Mouse (Mus musculus) C2C12 (cell line): ENCODE data around the gene Hecw2. TPM values are rescaled to one million over a fixed set of nuclear protein-coding genes. Genes with fewer than 3 reads are reported as not detected.

ENCODE experiments used
- H3K27me3 ChIP-seq: one replicate; pipeline ENCODE4 v1.6.1; 2011; ENCODE audit not compliant: control insufficient read depth, insufficient read depth, insufficient read length
- H3K36me3 ChIP-seq: one replicate; pipeline ENCODE4 v1.6.1; 2011; ENCODE audit not compliant: control insufficient read depth, insufficient read depth
- H3K4me3 ChIP-seq: one replicate; pipeline ENCODE4 v1.5.1; 2011; ENCODE audit warnings: mild to moderate bottlenecking, control low read depth; ENCODE audit not compliant: poor library complexity, insufficient read depth, severe bottlenecking
- H3K79me2 ChIP-seq: one replicate; pipeline ENCODE4 v1.6.1; 2011; ENCODE audit not compliant: control insufficient read depth, insufficient read depth
- H3K79me3 ChIP-seq: one replicate; pipeline ENCODE4 v1.6.1; 2011; ENCODE audit warnings: low read depth, control low read depth
- H3ac ChIP-seq: one replicate; pipeline ENCODE3; 2011; ENCODE audit warnings: low read depth; ENCODE audit not compliant: control insufficient read depth, insufficient read length
- CEBPB ChIP-seq: IDR thresholded peaks from one replicate; pipeline ENCODE4 v1.6.1; 2011; ENCODE audit warnings: low read depth, mild to moderate bottlenecking, control low read depth, moderate library complexity
- CTCF ChIP-seq: IDR thresholded peaks from one replicate; pipeline ENCODE4 v1.5.1; 2011; ENCODE audit not compliant: control insufficient read depth, insufficient read depth, insufficient read length
- FOSL1 ChIP-seq: IDR thresholded peaks from one replicate; pipeline ENCODE4 v1.8.0; 2011; ENCODE audit warnings: mild to moderate bottlenecking, low read length; ENCODE audit not compliant: poor library complexity, insufficient read depth, severe bottlenecking
- MAX ChIP-seq: IDR thresholded peaks from one replicate; pipeline ENCODE4 v1.6.1; 2011; ENCODE audit warnings: mild to moderate bottlenecking, control low read depth
- MYOD1 ChIP-seq: IDR thresholded peaks from one replicate; pipeline ENCODE4 v1.6.1; 2011; ENCODE audit warnings: low read depth; ENCODE audit not compliant: control insufficient read depth, insufficient read length
- MYOG ChIP-seq: IDR thresholded peaks from one replicate; pipeline ENCODE4 v1.6.1; 2011; ENCODE audit not compliant: control insufficient read depth, insufficient read length; ENCODE audit errors: extremely low read depth
- USF1 ChIP-seq: IDR thresholded peaks from one replicate; pipeline ENCODE4 v1.6.1; 2011; ENCODE audit warnings: low read depth, mild to moderate bottlenecking, control low read depth, moderate library complexity
- long read RNA-seq, 2 experiments: library from polyadenylated mRNA; unstranded; transcript quantifications; one replicate each; pipeline ENCODE4 v2.0.0; 2019 to 2020
- polyA plus RNA-seq: library from polyadenylated mRNA; unstranded; fragments of >200 nt; fragmentation: generic; extraction: Trizol; gene quantifications from one replicate; pipeline ENCODE4 v1.2.1, GENCODE M21; 2012; ENCODE audit warnings: missing spikeins

Hecw2 gene
- 1.2 TPM for polyA plus RNA-seq
- long read RNA-seq, experiment 1, partial matches to known transcripts: 0 of 2 reads
- long read RNA-seq, experiment 1, other reads (novel, unspliced or antisense): 1 of 2 reads
- long read RNA-seq, experiment 2: 0 reads

- no peaks in the 10 kb centered on the region for H3K27me3 ChIP-seq
- no peaks in the 10 kb centered on the region for H3K36me3 ChIP-seq
- H3ac ChIP-seq: peak within 1 kb of the TSS; percentile 68
- H3K4me3 ChIP-seq: peak within 1 kb of the TSS; percentile 39
- H3K79me3 ChIP-seq: no peaks in the 10 kb centered on the region
- H3K79me2 ChIP-seq: no peaks in the 10 kb centered on the region
- TF ChIP-seq USF1 (no peak), MYOD1 (no peak), CTCF (no peak), CEBPB (no peak), MAX (no peak), FOSL1 (no peak)
These were observed at the start of gene Hecw2 for GRCm38 (mm10) chr1:54194954-54195305. TSS of gene Hecw2 (minus strand) at chr1:54195168.

DNA sequence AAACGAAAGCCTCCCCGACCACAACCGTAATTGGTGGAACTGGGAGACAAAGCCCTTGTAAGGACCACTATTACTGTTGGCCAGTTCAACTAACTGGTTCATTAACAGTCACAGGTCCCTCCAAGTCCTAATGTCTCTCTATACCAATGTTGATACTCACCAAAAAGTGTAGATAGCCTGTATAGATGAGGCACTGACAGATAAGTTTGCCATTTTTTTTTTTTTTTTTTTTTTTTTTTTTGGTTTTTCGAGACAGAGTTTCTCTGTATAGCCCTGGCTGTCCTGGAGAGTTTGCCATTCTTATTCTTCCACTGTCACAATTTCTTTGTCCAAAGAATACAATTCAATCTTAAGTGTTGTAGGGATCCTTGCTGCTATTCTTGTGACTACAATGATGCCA lies 47.8 kb upstream of the Hecw2 start:
- H3K4me3 ChIP-seq: no peak overlapping the region
- H3K79me2 ChIP-seq: no peaks in the 10 kb centered on the region
- TF ChIP-seq FOSL1 (no peak), CEBPB (no peak), USF1 (no peak), MAX (no peak), MYOG (no peak), CTCF (no peak), MYOD1 (no peak)
- no peaks in the 10 kb centered on the region for H3K79me3 ChIP-seq
- H3ac ChIP-seq: no peak overlapping the region
- H3K36me3 ChIP-seq: no peaks in the 10 kb centered on the region
- no peaks in the 10 kb centered on the region for H3K27me3 ChIP-seq

DNA sequence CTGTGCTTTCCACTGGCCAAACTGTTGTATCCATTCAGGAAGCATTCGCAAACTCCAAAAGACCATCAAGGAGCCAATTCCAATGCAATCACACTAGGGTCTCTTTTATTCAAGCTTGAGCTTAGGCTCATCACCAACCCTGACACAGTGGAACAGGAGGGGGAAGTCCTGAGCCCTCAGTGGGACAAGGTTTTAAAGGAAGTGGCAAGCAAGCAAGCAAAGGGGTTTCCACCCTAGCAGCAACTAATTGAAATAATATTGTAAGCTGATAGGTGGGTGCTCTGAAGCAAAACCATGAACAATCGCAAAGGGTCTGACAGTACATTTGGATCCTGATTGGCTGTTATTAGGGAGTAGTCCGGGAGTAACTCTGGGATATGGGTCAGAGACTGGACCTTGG lies 25.3 kb upstream of the Hecw2 start:
- no peak for TF ChIP-seq FOSL1
- no peak for TF ChIP-seq MYOG
- TF ChIP-seq MYOD1: no peak
- no peak for TF ChIP-seq MAX
- no peak for TF ChIP-seq CTCF
- TF ChIP-seq USF1: no peak
- TF ChIP-seq CEBPB: no peak

DNA sequence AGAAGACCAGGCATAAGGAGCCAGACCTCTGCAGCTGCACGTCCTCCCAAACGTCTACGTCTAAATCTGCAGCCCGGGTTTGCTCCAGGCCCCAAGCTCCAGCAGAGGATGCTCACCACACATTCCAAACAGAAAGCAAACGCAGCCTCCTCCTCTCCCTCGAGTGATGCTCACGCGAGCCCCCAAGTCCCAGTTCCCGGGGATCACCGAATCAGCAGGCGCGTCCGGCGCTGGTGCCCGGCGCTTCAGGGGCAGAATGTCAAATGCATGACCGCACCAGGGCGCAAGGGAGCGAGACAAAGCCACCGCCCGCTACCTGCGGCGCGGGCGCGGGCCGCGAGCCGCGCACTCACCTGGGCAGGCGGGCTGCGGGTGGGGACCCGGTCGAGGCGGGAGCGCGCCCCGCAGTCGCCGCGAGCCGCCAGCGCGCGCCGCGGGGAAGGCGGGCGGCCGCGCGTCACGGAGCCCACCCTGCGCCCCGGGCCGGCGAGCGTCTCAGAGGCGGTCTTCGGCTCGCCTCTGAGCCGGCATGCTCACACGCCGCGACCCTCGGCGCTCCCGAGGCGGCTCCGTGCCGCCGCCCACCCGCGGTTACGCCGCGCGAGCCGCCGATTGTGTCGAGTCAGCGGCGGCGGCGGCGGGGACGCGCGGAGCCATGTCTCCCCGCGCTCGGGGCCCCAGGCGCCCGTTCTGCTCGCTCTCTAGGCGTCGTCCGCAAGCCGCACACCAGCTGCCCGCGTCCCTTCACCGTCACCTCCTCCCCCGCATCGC lies 600 bp downstream of the Hecw2 start:
- Histone ChIP-seq H3K79me2 (no peaks in the 10 kb centered on the region), H3K27me3 (no peaks in the 10 kb centered on the region), H3ac (peak overlapping the region; percentile 68), H3K36me3 (no peaks in the 10 kb centered on the region), H3K79me3 (no peaks in the 10 kb centered on the region), H3K4me3 (peak overlapping the region; percentile 39)
- TF ChIP-seq MYOD1: no peak
- no peak for TF ChIP-seq FOSL1
- TF ChIP-seq MYOG: no peak
- TF ChIP-seq MAX: no peak
- no peak for TF ChIP-seq CEBPB
- TF ChIP-seq USF1: no peak
- no peak for TF ChIP-seq CTCF

More for the DNA sequence above, 25.3 kb upstream of the Hecw2 start:
- Histone ChIP-seq H3K36me3 (no peaks in the 10 kb centered on the region), H3K79me3 (no peaks in the 10 kb centered on the region), H3ac (no peak overlapping the region), H3K79me2 (no peaks in the 10 kb centered on the region), H3K4me3 (no peak overlapping the region), H3K27me3 (no peaks in the 10 kb centered on the region)

DNA sequence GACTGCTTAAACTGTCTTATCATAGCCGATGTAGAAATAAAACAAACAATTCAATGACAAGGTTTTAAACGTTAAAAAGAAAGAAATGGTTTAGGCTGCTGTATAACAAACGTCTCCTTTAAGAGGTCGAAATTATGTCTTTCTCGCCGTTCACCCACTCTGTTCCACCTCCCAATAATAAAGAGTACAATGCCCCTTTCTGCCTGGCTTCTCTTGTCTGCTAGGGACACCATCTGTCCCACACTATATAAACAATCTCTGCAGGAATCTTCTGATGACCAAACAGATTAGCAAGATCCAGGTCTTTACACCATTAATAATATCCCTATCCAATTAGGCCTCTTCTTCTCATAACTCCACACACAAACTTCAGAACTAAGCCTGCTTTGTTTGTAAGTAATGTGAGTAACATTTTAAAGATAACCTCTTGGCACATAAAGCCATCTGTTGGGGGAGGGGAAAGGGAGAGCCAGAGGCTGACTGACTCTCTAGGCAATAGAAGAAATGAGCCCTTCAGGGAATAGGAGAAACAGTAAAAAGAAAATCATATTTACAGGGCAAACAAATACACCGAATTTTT lies 1.7 kb downstream of the Hecw2 start:
- Histone ChIP-seq H3K36me3 (no peaks in the 10 kb centered on the region), H3ac (no peak overlapping the region), H3K4me3 (no peak overlapping the region), H3K27me3 (no peaks in the 10 kb centered on the region), H3K79me2 (no peaks in the 10 kb centered on the region), H3K79me3 (no peaks in the 10 kb centered on the region)
- TF ChIP-seq FOSL1 (no peak), USF1 (no peak), MAX (no peak), MYOG (no peak), CTCF (no peak), MYOD1 (no peak), CEBPB (no peak)

DNA sequence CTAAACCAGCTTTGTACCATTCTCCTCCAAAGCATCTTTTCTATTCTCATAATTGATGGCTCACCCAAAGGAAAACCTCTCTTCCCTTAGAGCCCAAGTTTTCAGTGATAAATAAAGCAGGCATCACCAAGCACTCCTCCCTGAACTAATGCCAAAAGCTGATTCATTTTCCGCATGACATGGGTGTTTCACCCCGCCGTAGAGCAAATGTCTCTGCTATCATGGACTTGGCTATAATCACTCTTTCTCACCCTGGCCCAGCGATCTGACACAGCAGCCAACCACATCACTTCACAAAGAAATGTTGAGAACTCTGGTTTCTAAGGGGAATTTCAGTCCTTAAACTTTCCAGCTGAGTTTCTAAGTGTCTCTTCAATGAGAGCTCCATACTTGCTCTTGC lies 7.4 kb downstream of the Hecw2 start:
- H3ac ChIP-seq: no peak overlapping the region
- H3K4me3 ChIP-seq: no peak overlapping the region
- no peaks in the 10 kb centered on the region for H3K79me3 ChIP-seq
- no peaks in the 10 kb centered on the region for H3K27me3 ChIP-seq
- H3K36me3 ChIP-seq: no peaks in the 10 kb centered on the region
- H3K79me2 ChIP-seq: no peaks in the 10 kb centered on the region
- TF ChIP-seq CEBPB (no peak), MAX (no peak), MYOG (no peak), FOSL1 (no peak), USF1 (no peak), CTCF (no peak), MYOD1 (no peak)
